Mouse (Mus musculus) inflammation-experienced regulatory T-cells, adult 6 months (primary cell): ENCODE data around the gene Rbfox3. TPM values are rescaled to one million over a fixed set of nuclear protein-coding genes. Genes with fewer than 3 reads are reported as not detected.

ENCODE experiments used
- ATAC-seq: one replicate; pipeline ENCODE4 v1.8.0; 2017
- polyA plus RNA-seq, 3 experiments: library from polyadenylated mRNA; unstranded; fragments of 100-300 nt; shearing (Covaris generic); gene quantifications; one replicate each; pipeline ENCODE4 v1.2.1; 2017

The Rbfox3 gene
- polyA plus RNA-seq, 3 experiments from 2014 or later, result 0.30 TPM; not detected in 2

DNA sequence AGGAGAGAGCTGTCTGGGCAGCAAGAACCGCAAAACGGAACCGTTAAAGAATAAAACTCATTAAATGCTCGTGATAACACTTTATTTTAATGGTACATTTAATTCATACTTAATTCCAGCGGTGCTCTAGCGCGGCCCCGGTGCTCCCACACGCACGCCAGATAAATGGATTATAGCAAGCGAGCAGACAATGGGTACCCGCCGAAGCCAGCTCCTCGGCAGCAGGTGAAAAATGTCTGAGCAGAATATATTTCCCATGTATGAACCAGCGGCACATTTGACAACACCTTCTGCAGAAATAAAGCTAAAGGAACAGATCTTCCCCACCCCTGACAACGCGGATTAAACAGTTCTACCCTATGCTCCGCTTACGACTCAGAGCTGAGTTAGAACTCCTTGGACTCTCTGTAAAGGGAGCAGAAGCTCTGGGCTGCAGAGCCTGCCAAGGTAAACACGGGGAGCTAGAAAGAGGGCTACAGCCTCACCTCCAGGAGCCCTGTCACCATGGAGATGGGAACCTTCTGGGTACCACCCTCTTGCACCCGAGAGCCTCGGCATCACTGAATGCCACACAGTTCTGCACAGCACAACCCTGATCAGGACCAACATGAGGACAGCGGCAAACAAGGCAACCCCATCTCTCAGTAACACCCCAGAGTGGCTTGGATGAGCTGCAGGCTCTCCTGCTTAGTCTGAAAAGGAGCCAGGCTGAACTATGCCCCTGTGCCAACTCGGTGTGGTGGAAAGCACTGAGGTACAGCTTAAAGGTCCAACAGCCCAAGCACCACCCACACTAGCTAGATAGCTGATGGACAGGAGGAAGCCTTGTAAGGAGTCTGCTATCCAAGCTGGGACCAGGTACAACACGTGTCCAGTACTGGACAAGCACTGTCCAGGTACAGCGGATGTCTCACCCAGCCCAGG lies 196.5 kb downstream of the Rbfox3 start:
- ATAC-seq, result no peak

DNA sequence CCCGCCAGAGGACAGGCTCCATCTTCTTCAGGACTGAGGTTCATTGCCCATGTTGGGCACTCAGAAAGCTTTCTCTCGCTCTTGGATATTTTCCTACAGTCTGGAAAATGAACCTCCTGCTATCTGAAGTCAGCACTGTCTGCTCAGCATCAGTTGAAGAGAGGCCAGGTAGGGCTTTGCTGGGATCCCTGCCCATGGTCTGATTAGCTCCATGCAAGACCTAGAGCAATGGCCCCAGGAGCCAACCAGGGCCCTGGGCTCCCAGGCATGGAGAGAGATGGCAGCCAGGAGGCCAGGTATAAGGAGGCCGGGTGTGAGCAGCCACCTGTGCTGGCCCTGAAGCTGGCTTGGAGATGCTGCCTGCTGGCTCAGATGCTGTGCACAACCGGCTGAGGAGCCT lies 198.6 kb downstream of the Rbfox3 start:
- ATAC-seq, result no peak

DNA sequence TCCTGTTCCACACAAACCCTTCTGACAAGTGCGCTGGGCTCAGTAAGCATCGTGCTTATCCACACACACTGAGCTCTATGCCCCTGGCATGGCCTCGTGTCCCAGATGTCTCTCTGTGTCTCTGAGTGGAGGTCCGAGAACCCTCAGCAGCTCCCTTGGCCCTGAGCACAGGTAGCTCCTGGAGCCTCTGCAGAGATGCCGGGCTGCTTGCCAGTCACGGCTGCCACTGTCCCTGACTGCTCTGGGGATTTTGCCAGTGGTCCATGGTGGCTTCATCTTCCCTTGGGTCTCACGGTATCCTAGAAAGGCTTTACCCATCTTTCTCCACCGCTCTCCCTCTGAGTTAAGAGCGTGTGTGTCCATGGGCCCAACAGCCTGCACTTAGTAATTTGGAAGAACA lies 199.3 kb downstream of the Rbfox3 start:
- no peak for ATAC-seq

DNA sequence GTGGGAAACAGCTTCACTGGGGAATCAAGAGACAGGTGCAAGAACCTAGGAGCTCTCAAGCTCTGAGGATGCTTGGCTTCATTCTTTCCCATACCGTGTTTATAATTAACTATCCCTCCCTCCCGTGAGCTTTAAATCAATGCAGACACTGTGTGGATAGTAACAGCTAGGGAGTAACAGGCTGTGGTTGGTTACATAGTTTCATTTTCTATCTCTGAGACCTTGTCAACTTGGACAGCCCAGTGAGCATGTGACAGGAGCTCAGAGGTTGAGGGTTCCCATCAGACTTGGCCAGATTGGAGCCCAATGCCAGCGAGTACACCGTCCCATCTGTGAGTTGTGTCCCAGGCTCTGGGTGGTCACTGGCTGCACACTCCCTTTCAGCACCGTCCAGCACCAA lies 201.4 kb downstream of the Rbfox3 start:
- no peak for ATAC-seq

DNA sequence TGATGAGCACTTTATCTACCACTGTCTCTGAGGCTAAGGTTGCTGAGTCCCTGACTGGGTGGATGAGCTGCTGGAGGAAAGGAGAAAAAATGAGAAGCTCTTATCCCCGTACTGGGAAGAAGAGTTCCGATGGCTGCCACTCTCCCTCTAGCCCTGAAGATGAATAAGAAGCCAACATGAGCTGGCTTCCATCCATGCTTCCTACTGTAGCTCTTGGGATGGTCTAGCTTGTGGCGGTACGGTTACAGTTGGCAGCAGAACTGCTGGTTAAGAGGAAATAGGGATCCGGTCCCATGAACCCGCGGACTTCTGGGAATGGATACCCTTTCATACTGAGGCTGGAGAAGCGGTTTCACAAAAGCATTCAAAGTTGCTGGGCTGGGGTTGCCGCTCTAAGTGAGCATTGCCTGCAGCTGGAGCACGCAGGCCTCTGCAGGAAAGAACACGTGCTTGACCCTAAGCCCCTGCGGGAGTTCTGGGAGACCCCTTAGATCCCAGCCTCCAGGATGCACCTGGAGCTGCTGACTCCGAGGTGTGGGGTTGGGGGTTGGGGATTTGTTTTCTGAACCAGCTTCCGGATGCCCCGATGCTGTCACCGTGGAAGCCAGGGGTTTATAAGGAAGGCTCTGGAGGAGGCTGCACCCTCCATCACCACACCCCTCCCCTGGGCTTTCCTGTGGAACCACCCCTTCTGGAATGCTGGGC lies 215.0 kb downstream of the Rbfox3 start:
- ATAC-seq, result no peak

DNA sequence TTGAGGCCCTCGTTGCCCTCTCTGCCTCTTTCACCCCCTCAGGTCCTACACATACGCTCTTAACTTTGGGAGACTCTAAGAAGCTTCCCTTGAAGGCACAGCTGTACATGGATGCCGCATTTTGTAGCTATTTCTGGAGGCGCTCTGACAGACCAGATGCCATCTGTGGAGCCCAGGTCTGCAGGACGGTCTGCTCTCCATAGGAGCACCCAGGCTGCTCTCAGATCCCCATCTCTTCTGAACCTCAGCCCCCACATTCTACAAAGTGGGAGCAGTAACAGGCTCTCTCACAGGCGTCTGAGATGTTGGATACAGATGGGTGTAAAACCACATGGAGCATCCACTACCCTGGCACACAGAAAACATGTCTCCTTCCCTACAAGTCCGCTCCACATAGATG lies 218.1 kb downstream of the Rbfox3 start:
- no peak for ATAC-seq

DNA sequence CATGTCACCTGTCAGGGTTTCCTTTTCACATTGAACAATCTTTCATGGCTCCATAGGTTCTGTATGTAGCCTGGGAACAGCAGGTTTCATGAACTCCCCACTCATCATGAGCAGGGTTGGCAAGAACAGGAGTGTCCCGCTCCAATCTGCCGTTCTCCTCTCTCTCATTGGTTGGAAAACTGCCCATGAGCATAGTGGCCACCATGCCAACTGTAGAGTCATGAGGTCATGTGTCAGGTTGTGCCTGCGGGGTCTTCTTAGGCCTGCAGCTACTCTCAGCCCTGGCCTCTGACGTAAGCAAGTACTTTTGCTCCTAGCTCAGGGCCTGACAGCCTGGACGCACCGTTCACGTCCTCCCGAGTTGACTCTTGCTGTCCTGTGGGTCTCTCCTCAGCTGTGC lies 221.1 kb downstream of the Rbfox3 start:
- ATAC-seq, result no peak

DNA sequence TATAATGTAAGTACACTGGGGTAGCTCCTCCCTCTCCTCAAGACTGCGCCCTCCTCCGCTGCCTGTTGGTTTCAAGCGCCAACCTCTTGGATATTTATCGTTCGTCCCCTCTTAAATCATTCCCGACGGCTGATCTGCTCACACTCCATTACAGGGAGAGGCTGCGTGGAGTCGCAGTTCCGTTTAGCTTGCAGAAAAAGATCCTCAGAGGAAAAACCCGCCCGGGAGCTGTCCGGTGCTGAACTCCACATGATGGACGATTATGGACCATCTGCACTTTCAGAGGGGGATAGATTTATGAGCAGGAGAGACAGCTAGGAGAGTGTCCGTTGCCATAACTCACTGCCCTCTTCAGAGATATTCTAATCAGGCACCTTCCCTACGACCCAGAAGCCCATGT lies 226.0 kb downstream of the Rbfox3 start:
- no peak for ATAC-seq

DNA sequence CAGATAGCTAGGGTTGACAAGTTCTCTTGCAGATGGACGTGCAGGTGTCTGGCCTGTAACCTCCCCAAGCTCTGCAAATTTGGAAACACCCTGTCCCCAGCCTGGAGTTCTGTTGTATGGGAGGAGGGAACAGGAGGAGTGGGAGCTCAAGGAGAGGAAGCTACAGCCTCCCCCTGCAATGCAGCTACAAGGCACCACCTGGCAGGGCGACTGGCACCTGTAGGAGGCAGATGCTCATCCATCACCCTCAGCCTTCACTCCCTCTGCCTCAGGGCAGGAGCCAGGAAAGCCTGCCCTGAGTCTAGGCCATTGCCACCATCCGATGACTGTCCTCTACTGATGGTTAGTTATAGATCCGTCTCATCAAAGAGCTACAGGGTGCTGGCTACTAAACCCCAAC lies 226.7 kb downstream of the Rbfox3 start:
- ATAC-seq, result no peak

DNA sequence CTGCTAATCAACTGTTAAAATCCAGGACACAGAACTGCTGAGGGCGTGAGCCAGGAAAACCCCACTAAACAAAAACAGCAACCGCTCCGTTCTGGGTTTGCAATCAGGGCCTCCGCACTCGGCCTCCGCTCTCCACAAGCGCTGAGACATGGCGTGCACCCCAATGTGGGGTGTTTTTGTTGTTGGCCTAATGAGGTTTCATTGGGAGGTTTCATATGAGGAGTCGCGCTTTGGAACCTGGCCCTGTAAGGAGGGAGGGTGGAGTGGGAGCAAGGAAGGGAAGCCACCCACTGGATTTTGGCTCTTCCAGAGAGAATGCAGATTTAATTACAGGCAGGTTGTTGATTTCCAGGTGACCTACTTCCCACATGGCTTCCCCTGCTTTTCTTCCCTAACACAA lies 230.7 kb downstream of the Rbfox3 start:
- ATAC-seq, result no peak

DNA sequence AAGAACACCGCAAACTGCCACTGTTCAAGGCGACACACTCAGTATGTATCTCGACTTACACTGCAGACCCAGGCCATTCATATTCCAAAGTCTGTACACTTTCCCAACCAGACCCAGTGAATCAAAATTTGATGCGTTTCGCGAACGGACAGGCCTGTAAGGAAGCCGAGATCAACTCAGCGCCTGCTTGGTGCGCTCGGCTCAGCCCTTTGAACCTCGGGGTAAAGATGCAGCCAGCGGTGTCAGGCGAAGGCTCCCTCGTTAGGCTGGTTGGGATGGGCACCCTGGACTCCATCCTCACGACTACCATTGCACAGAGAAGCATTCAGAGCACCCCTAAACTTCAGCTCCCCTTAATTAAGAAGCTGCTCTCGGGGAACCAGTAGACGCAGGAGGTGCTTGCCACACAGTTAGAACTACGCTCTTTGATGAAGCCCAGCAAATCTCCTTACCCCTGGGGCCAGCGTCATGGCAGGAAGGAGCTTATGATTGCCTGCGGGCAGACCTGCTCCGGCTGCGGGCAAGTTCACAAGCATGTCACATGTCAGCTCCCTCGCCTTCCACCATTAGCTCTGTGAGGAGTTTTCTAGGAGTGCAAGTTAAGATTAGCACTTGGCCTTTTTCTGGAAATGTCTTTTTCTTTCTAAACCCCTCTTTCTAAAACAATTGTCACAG lies 231.5 kb downstream of the Rbfox3 start:
- ATAC-seq, result no peak

DNA sequence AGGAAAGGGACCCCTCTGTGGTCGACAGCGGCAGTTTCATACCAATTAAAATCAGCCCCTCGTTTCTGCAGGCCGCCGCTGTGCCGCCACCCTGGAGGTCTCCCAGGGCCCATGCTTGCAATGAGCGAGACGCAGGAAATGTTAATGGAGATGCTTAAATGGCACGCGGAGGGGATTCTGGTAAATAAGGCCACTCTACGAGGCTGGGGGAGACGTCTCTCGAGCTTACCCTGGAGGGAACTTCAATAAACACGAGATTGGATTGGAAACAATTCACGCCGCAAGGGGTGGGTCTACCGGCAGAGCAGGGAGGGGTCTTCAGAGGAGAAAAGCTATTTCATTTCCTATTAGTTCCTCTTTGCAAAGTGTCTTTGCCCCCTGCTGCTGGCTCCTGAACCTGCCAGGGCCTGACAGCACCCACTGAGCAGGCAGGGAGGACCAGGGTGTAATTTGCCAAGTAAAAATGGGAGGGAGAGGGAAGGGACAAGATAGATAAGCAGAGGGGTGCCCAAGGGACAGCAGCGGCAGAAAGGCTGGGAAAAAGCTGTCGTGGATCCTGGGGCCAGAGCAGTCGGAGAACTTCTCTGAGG lies 232.8 kb downstream of the Rbfox3 start:
- ATAC-seq, result no peak

DNA sequence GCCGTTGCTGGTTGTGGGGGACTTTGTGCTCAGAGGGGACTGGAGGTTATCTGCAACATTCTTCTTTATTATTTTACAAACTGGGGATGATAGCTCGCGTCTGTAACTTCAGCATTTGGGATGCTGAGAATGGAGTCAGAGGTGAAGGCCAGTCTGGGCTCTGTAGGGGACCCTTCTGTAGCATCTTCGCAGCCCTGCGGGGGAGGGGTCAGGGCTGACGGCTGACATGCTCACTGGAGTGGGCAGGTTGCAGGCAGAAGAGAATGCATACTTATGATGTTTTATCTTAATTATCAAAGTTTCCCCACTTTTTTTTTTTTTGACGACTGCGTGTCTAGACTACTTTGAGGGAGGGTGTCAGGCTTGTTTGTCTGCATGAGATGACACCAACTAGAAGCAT lies 234.1 kb downstream of the Rbfox3 start:
- ATAC-seq, result no peak

DNA sequence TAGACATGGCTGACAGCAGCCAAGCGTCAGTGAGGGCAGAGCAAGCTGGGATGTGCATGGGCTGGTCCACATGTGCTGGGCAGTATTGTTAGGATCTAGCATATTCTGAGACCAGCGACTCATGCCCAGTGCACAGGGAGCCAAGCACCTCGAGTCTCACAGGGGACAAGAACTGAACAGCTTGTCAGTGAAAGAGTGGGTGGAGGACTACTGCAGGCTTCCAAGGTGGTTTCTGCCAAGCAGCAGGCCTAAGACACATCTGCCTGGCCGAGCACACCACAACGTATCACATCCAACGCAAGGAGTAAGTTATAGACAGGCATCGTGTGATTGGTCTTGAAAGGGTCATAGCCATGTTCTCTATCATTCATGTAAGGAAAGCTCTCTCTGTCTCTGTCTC lies 235.0 kb downstream of the Rbfox3 start:
- ATAC-seq, result no peak

DNA sequence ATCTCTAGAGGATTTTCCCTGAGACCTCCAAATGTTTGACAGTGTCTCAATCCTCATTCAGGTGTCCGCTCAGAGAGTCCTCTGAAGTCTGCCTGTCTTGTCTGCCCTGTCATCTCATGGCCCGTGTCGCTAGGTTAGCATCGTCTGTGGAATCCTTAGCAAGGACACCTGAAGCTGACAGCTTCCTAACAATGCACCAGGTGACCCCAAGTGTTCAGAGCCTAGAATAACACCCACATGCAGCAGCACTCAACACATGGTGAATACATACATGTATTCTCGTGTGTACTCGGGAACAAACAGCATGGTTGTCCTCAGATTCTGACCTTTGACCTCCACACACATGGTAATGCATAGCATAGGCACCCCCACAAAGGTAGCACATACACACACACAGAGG lies 239.4 kb downstream of the Rbfox3 start:
- no peak for ATAC-seq

DNA sequence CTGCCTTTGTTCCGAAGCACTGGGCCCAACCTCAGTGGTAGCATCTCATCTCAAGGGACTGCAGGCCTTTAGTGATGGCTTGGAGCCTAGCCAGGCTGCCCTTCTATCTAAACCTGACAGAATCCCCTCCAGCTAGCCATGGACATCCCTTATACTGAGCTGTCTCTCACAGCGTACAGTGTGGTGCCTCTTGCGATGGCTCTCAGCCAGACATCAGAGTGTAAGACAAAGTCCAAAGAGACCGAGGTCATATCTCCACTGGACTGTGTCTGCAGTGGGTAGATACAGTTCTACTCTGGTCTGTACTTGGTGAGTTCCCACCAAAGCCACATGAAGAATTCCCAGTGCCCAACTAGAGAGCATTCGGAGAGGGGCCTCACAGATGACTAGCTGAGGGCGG lies 240.2 kb downstream of the Rbfox3 start:
- ATAC-seq, result no peak

DNA sequence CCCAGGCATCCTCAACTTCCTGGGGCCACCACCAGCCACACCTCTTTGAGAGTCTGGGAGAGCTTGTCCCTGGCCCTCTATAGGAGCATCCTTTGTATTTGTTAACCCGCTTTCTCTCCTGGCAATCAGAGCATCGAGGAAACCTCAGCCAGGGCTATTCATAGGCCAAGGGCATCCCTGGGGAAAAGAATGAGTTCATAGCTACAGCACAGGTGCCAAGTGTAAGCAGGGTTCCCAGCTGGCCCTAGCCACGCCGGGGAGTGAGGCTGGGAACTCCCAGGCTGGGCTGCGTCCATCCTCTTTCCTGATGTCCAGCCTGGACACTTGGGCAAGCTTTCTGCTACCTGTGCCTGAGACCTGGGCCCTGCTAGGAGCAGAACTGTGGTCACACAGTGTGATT lies 241.6 kb downstream of the Rbfox3 start:
- ATAC-seq, result no peak

DNA sequence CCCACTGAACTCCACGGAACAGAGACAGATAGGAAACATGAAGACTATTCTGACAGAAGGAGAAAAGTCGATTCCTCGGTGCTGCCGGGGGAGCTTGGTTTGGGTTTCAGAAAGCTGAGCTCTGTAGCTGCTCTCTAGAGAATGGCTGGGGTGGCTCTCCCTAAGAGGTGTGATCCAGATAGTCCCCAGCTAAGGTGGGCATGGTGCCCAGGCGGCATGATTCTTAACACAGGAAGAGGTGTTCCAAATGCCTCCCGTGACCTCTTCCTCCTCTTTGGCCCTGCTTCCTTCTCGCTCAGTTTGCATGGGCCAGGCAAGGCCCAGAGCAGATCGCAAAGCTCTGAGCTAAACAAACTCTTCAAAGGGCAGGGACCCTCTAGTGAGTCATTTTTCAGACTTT lies 243.0 kb downstream of the Rbfox3 start:
- no peak for ATAC-seq

DNA sequence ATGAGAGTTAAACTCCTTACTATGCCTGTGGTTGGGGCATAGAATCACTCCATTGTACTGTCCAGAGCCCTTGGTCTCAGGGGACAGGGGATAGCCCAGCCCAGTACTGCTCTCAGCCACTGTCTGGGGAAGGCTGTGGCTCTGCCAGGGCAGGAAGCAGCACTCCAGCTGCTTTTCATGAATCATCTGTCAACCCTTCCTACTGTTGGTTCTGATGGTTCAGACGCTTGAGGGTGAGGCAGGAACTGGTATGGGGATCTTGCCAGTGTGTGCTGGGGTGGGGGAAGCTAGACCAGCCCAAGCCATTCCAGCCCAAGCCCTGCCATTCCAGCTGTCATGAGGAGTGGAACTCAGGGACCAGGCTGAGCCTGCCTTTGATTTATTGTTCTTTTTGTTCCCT lies 243.5 kb downstream of the Rbfox3 start:
- no peak for ATAC-seq

DNA sequence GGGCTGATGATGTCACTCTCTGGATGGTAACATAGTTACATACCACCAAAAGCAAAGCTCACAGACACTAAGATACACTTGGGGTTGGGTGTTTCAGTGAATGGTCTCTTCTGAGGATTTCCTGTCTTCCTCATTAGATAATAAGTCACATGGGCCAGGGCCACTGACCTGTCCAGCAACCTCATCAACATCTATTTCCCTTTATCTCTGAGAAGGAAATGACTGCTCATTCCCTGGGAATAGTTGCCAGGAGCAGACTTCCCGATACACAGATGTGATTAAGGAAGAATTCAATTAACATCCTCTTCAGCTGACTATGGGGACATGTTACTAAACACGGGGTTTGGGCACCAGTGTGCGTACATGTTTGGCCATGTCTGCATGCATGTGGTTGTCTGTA lies 245.2 kb downstream of the Rbfox3 start:
- ATAC-seq, result no peak

DNA sequence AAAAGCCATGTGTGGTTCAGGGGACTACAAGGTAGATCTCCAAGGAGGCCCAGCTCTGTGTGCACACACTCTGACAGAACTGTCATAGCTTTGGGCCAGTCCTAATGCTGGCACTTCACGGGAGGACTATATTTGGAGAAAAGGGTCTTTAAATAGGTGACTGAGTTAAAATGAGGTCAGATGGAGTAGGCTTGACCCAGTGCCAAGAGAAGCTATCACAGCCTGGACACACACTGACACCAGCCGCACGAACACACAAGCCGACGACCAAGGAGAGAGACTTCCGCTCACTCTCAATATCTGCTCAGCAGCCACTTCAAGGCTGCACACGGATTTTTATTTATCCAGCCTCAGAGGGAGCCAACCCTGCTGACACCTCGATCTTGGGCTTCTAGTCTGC lies 248.1 kb downstream of the Rbfox3 start:
- no peak for ATAC-seq

DNA sequence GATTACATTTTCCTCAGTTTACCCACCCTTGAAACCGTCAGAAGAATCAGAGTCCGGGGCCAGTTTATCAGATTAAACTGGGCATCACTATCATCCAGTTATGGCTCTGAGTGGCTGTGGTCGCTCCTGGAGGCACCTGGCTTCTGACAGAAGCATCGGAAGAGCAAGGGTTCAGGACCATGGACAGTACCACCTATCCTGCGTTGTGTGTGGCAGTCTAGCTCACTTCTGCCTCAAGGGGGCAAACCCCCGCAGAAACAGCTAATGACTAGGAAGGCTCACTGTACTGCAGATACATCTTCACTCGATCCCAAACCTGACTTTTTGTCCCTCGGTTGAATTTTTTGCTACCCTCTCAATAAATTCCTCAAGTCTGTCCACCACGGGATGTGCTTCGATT lies 252.1 kb downstream of the Rbfox3 start:
- no peak for ATAC-seq

DNA sequence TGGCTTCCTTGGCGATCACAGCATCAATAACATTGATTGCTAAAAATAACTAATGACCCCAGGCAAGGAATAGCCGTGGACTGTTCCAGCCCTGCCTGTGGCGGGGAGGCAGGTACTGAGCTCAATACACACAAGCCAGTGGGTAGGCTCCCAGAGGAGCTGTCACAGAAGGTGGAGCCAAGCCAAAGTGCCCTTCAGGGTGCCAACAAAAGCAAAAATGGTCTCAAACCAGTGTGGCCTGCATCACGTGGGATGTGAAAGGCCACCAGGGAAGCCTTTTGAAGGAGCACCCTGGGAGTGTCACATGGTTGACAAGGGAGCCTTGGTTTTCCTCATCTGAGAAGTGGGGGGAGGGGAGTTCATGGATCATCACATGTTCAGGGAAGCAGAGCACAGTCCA lies 255.6 kb downstream of the Rbfox3 start:
- ATAC-seq, result no peak
